Mouse (Mus musculus) intestine, postnatal 0 days (tissue): ENCODE data around the gene Homez. TPM values are rescaled to one million over a fixed set of nuclear protein-coding genes. Genes with fewer than 3 reads are reported as not detected.

Experiments
- ATAC-seq: fragments of 200-750 bp; cut with Nextera tagmentation; 2 replicates; pipeline ENCODE4 v1.8.0; 2017; ENCODE audit warnings: mild to moderate bottlenecking, moderate TSS enrichment, moderate library complexity
- H3K27ac ChIP-seq: fragments of 300-500 bp; sonication (generic); 2 replicates; pipeline ENCODE4 v1.5.1; 2014; ENCODE audit warnings: mild to moderate bottlenecking, low read depth, low read length, moderate library complexity
- H3K27me3 ChIP-seq: fragments of 300-500 bp; sonication (generic); replicated peaks from 2 replicates; pipeline ENCODE4 v1.6.1; 2014; ENCODE audit warnings: low read length, mixed read lengths; ENCODE audit not compliant: control insufficient read depth, insufficient read depth
- H3K36me3 ChIP-seq: fragments of 300-500 bp; sonication (generic); 2 replicates; pipeline ENCODE4 v1.6.1; 2014; ENCODE audit warnings: mild to moderate bottlenecking, moderate library complexity; ENCODE audit not compliant: control insufficient read depth, insufficient read depth
- H3K4me1 ChIP-seq: fragments of 300-500 bp; sonication (generic); replicated peaks from 2 replicates; pipeline ENCODE4 v1.6.1; 2014; ENCODE audit warnings: antibody characterized with exemption, low read length, mixed read lengths; ENCODE audit not compliant: control insufficient read depth, insufficient read depth
- H3K4me2 ChIP-seq: fragments of 300-500 bp; sonication (generic); replicated peaks from 2 replicates; pipeline ENCODE4 v1.6.1; 2014; ENCODE audit warnings: low read depth, mild to moderate bottlenecking, moderate library complexity
- H3K4me3 ChIP-seq: fragments of 300-500 bp; sonication (generic); 2 replicates; pipeline ENCODE4 v1.5.1; 2014; ENCODE audit warnings: low read depth, low read length
- H3K9ac ChIP-seq: fragments of 300-500 bp; sonication (generic); 2 replicates; pipeline ENCODE4 v1.6.1; 2014; ENCODE audit warnings: mild to moderate bottlenecking, low read depth, low read length
- H3K9me3 ChIP-seq: fragments of 300-500 bp; sonication (generic); 2 replicates; pipeline ENCODE4 v1.6.1; 2016; ENCODE audit warnings: mixed run types; ENCODE audit not compliant: control insufficient read depth
- CTCF ChIP-seq: sonication (generic); IDR thresholded peaks from 2 replicates; pipeline ENCODE4 v1.5.1; 2016; ENCODE audit warnings: low read depth, mild to moderate bottlenecking, control low read depth, antibody characterized with exemption, moderate library complexity
- WGBS: fragments of 180-500 bp; shearing (Covaris S2); extraction: QIAGEN DNeasy Blood & Tissue Kit; methylation state at CpG from one replicate; pipeline ENCODE4 v1.1.7; 2014; 5-methylcytosine and 5-hydroxymethylcytosine counted together
- polyA plus RNA-seq: library from polyadenylated mRNA; unstranded; fragments of >200 nt; fragmentation: Nextera tagmentation; extraction: Ambion mirVana; gene quantifications from 2 replicates; pipeline ENCODE4 v1.2.1, GENCODE M21; 2015

Gene Homez
- polyA plus RNA-seq, 1 experiment from 2014 or later: 6.0 TPM

- H3K4me3 ChIP-seq: no peak overlapping the region
- H3K4me1 ChIP-seq: no peaks in the 10 kb centered on the region
- TF ChIP-seq CTCF: no peak
- H3K9me3 ChIP-seq: no peaks in the 10 kb centered on the region
- no peak overlapping the region for H3K27ac ChIP-seq
- no peak for ATAC-seq
- 91% methylated on average over 4 of the region's 4 CpGs for WGBS
- H3K9ac ChIP-seq: no peak overlapping the region
- no peaks in the 10 kb centered on the region for H3K27me3 ChIP-seq
- peaks cover 8% of the 10 kb centered on the region; the same call in 1 of the 2 replicates for H3K36me3 ChIP-seq
- no peak overlapping the region for H3K4me2 ChIP-seq
Observed at GRCm38 (mm10) chr14:54903641-54904040, 32.9 kb upstream of the Homez start.

- no peak overlapping the region for H3K9ac ChIP-seq
- H3K4me3 ChIP-seq: no peak overlapping the region
- peak; percentile 88 for TF ChIP-seq CTCF
- 0% methylated on average over 3 of the region's 3 CpGs for WGBS
- H3K27ac ChIP-seq: no peak overlapping the region
- no peaks in the 10 kb centered on the region for H3K4me1 ChIP-seq
- peaks cover 28% of the 10 kb centered on the region for H3K36me3 ChIP-seq
- peak; percentile 35 for ATAC-seq
- no peaks in the 10 kb centered on the region for H3K27me3 ChIP-seq
- H3K9me3 ChIP-seq: no peaks in the 10 kb centered on the region
- no peak overlapping the region for H3K4me2 ChIP-seq
Observed at GRCm38 (mm10) chr14:54900383-54900782, 29.6 kb upstream of the Homez start.

- Histone ChIP-seq H3K27ac (no peak overlapping the region), H3K9ac (no peak overlapping the region), H3K9me3 (no peaks in the 10 kb centered on the region), H3K27me3 (no peaks in the 10 kb centered on the region), H3K4me3 (no peak overlapping the region), H3K36me3 (peaks cover 28% of the 10 kb centered on the region), H3K4me1 (0 out of 2 replicates have a peak, but pooled peaks cover 3% of the 10 kb centered on the region), H3K4me2 (no peak overlapping the region)
- no peak for TF ChIP-seq CTCF
- no peak for ATAC-seq
- WGBS: 37% methylated on average over 2 of the region's 2 CpGs
Observed at GRCm38 (mm10) chr14:54897445-54897844, 26.7 kb upstream of the Homez start.

GRCm38 (mm10) chr14:54894296-54895151, 23.8 kb upstream of the Homez start:
- 0 out of 2 replicates have a peak, but pooled peaks cover 3% of the 10 kb centered on the region for H3K4me1 ChIP-seq
- peak overlapping the region; percentile 100 for H3K9ac ChIP-seq
- WGBS: under 1% methylated on average over 49 of the region's 54 CpGs
- peak overlapping the region; percentile 82 for H3K4me2 ChIP-seq
- no peaks in the 10 kb centered on the region for H3K9me3 ChIP-seq
- no peak for TF ChIP-seq CTCF
- peaks cover 31% of the 10 kb centered on the region for H3K36me3 ChIP-seq
- H3K27ac ChIP-seq: peak overlapping the region; percentile 98
- peak overlapping the region; percentile 96 for H3K4me3 ChIP-seq
- H3K27me3 ChIP-seq: no peaks in the 10 kb centered on the region
- peak; percentile 35 for ATAC-seq

- Histone ChIP-seq H3K27me3 (no peaks in the 10 kb centered on the region), H3K9ac (peak overlapping the region; percentile 100), H3K27ac (peak overlapping the region; percentile 98), H3K4me1 (0 out of 2 replicates have a peak, but pooled peaks cover 3% of the 10 kb centered on the region), H3K9me3 (no peaks in the 10 kb centered on the region), H3K4me2 (peak overlapping the region; percentile 82), H3K36me3 (peaks cover 38% of the 10 kb centered on the region), H3K4me3 (peak overlapping the region; percentile 96)
- under 1% methylated on average over 32 of the region's 38 CpGs for WGBS
- TF ChIP-seq CTCF: no peak
- ATAC-seq: peak; percentile 97
Observed at GRCm38 (mm10) chr14:54893651-54894181, 23.0 kb upstream of the Homez start.

- Histone ChIP-seq H3K9ac (no peak within 1 kb of the TSS), H3K4me3 (peak within 1 kb of the TSS; percentile 96), H3K27me3 (no peaks in the 10 kb centered on the region), H3K27ac (peak within 1 kb of the TSS; percentile 47), H3K4me2 (peak within 1 kb of the TSS; percentile 60), H3K9me3 (no peaks in the 10 kb centered on the region), H3K36me3 (peaks cover 29% of the 10 kb centered on the region), H3K4me1 (0 out of 2 replicates have a peak, but pooled peaks cover 3% of the 10 kb centered on the region)
- TF ChIP-seq CTCF: no peak
- WGBS: 95% methylated on average over 3 of the region's 3 CpGs
- ATAC-seq: no peak
Observed at GRCm38 (mm10) chr14:54892200-54892599, 21.4 kb upstream of the Homez start, which contains the start of gene Pabpn1. Gene Pabpn1 (plus strand): TSS chr14:54892500.
